Mouse (Mus musculus): ENCODE measurements around the gene Ppp1r13b.

Gene Ppp1r13b

DNA sequence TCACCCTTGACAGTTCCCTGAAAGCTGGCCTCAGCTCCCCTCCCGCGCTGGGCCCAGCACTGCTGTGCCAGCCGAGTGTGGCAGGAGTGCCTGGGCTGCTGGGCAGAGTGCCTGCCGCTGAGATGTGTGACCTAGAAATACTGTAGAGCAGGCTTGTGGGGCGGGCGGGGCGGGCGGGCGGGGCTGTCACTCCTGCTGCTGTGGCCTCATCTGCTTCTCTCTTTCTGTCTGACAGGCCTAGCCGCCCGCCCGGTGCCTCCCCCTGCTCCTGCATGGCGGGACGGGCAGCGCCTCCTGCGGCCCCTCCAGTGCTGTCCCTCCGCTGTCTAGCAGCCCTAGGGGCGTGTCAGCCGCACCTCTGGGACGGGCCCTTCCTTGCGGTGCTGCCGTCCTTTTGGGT lies 113.8 kb downstream of the Ppp1r13b start:
- DNase-seq (ENCODE audit: low spot score) = no peak

- DNase-seq (ENCODE audit: low spot score) = no peak
These were observed 116.3 kb downstream of the Ppp1r13b start for GRCm38 (mm10) chr12:111791474-111792104.

DNA sequence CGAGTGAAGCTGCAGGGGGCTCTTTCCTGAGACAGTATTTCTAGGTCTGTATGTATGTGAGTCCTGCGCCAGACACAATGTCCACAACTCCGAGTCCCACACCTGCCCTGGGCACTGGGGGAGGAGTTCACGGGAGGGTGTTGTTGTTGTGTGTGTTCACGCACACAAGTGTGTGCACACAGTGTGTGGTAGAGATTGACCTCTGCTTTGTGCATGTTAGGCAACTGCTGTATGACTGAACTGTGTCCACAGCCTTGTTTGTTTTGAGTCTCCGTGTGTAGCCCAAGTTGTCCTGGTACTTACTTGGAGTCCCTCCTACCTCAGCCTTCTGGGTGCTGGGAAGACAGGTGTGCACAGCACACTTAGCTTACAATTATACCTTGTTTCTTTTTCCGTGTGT lies 117.3 kb downstream of the Ppp1r13b start:
- no peak for DNase-seq (ENCODE audit: low spot score)

GRCm38 (mm10) chr12:111790090-111790489 lies 117.8 kb downstream of the Ppp1r13b start:
- no peak for DNase-seq (ENCODE audit: low spot score)

- no peak for DNase-seq (ENCODE audit: low spot score)
These were observed 120.9 kb downstream of the Ppp1r13b start for GRCm38 (mm10) chr12:111787015-111787414.

DNA sequence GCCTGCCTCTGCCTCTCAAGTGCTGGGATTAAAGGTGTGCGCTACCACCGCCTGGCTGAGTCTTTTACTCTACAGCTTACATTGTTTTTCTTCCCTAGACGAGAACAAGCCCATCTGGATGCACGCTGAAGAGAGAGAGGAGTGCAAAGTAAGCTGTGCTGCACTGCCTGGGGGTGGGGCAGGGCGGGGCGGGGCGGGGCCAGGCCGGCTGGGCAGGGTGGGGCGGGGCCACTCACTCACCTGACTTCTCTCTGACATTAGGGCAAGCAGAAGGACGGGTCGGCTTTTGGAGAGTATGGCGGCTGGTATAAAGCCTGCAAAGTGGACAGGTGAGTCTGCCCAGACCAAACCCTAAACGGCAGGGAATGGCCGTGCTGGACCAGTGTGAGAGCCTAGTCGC lies 122.7 kb downstream of the Ppp1r13b start:
- DNase-seq (ENCODE audit: low spot score) = no peak

- no peak for DNase-seq (ENCODE audit: low spot score)
These were observed 128.4 kb downstream of the Ppp1r13b start for GRCm38 (mm10) chr12:111779544-111779943.
